Mouse (Mus musculus) adrenal gland (tissue): ENCODE measurements around the gene Igfbp2.

Experiments used
- intact Hi-C: fragments of 180-260 bp; cut with DNase I; formaldehyde crosslinking; loops from one replicate; pipeline ENCODE4 v1.15.1; 2025

The Igfbp2 gene

GRCm38 (mm10) chr1:72853759-72854158, 29.5 kb downstream of the Igfbp2 start:
- intact Hi-C loops: loop anchor here (5.0 kb wide), 1 partner anchor 541 kb away; no protein-coding TSS in a partner anchor

DNA sequence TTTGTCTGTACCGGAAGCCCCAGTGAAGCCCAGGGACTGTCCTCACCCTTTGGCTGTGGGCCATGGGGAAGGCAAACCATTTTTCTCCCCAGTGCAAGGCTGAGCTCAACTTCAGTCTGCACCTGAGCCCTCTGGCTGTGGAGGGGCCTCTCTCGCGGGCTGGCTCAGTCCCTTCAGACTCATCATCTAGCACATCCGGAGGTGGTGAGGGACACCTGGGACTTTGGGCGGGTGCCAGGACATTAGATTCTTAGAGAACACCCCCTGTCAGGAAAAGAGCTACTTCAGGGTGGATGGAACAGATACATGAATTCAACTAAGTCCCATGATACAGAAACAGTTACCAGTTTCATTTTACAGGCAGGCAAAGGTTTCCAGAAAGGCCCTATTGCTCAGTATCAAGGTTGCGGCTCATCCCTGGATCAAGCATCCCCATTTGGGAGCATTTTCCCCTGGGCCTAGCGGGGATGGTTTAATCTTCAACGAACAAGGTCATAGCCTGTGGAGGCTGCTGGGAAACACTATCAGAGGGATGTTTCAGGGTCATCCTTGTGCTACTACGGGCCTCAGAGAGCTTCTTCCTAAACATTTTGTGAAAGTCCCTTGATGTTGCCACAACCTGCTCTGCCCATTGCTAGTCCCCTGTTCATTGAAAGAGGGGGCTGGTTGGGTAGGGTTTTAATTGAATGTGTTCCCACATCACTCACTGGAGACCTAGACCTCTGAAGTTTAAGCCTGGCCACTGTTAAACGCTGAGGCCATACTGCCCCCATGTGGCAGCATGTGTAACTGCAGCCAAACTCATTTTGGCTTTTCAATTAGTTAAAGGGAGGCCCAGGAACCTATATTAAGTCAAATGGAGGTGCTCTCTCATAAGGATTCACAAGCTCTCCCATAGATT, 30.3 kb downstream of the Igfbp2 start:
- intact Hi-C loops: loop anchor here (1.0 to 5.0 kb wide), 2 partner anchors 134 to 542 kb away; no protein-coding TSS in a partner anchor

GRCm38 (mm10) chr1:72855729-72856128, 31.4 kb downstream of the Igfbp2 start:
- intact Hi-C loops: loop anchor here (1.0 kb wide), 1 partner anchor 135 kb away; no protein-coding TSS in a partner anchor

- intact Hi-C loops: no loop called here
Observed at GRCm38 (mm10) chr1:72856209-72856909, 32.1 kb downstream of the Igfbp2 start.

GRCm38 (mm10) chr1:72857142-72857541, 32.8 kb downstream of the Igfbp2 start:
- intact Hi-C loops: no loop called here

- intact Hi-C loops: no loop called here
Observed at GRCm38 (mm10) chr1:72857631-72858030, 33.3 kb downstream of the Igfbp2 start.

- intact Hi-C loops: no loop called here
Observed at GRCm38 (mm10) chr1:72858286-72858685, 34.0 kb downstream of the Igfbp2 start.

- intact Hi-C loops: no loop called here
Observed at GRCm38 (mm10) chr1:72858874-72859273, 34.6 kb downstream of the Igfbp2 start.

- intact Hi-C loops: no loop called here
Observed at GRCm38 (mm10) chr1:72859963-72860362, 35.7 kb downstream of the Igfbp2 start.

DNA sequence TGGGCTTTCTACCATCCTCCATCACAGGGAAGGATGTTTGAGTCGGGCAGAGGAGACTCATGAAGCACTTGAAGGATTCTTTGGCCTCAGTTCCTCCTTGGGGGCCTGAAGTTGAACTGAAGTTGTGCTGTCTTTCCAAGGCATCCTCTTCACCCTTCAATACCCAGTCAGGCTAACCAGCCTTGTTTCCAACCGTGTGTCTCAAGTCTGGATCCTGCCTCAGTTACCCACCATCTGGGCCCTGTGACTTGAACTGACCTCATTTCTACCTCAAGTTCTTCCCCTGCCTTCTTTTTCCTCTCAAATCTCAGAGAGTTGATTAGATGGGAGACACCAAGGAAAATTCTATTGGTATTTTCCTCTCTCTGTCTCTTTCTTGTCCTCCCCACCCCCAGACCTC, 36.2 kb downstream of the Igfbp2 start:
- intact Hi-C loops: no loop called here

GRCm38 (mm10) chr1:72861702-72862101, 37.4 kb downstream of the Igfbp2 start:
- intact Hi-C loops: no loop called here

GRCm38 (mm10) chr1:72862248-72862647, 37.9 kb downstream of the Igfbp2 start:
- intact Hi-C loops: no loop called here

- intact Hi-C loops: loop anchor here (2.0 kb wide), 1 partner anchor 963 kb away; no protein-coding TSS in a partner anchor
Observed at GRCm38 (mm10) chr1:72863692-72864091, 39.4 kb downstream of the Igfbp2 start.

DNA sequence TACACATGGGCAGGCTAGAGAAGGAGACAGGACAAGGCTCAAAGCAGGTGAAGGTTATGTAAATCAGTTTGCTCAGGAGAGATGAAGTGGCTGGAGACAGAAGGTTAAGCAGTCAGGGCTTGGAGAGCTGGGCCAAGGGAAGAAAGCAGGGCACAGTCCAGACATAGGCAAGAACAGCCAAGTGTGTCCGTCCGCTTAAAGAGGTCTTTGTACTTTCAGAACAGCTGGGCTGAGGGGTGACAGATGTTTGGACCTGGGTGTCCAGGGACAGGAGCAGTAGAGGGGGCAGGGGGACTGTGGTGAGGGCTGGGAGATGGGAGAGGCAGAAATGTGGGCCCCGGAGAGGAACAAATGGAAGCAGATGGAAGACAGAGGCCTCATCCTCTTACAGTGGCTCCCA, 40.0 kb downstream of the Igfbp2 start:
- intact Hi-C loops: loop anchor here (2.0 kb wide), 1 partner anchor 963 kb away; no protein-coding TSS in a partner anchor

DNA sequence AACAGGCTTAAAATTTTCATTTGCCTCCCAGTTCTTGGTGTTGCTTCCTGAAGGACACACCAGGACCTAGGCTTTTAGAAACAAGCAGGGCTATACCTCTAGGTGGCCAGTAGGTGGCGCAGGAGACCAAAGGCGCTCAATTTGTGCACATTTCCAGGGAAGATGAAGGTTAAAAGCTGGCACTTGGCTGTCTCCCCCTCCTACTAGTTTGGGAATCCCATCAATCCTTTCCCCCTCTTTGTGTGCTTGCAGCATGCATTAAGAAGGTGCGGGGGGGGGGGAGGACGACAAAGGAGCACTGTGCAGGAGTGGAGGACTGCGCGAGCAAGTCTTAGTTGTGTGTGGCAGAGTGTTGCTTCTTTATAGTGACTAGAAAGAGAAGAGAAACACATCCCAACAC, 41.6 kb downstream of the Igfbp2 start:
- intact Hi-C loops: loop anchor here (2.0 kb wide), 1 partner anchor 961 kb away; no protein-coding TSS in a partner anchor

DNA sequence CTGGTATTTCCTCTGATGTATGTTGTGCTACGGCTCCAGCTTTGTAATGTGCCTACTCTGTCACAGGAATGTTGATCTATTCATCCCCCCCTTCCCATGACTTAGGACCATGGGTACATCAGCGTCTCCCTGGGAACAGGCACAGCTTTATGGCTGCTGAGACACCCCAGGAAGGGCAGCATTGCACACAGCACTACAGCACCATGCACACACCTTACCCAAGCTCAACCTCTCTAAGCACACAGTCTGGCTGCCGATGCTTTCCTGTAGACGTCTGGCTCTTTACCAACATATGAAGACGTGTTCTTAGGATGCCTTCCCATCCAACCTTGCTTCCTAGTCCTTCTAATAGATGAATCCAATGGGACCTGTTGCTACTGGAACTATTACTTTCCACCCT, 42.1 kb downstream of the Igfbp2 start:
- intact Hi-C loops: no loop called here

DNA sequence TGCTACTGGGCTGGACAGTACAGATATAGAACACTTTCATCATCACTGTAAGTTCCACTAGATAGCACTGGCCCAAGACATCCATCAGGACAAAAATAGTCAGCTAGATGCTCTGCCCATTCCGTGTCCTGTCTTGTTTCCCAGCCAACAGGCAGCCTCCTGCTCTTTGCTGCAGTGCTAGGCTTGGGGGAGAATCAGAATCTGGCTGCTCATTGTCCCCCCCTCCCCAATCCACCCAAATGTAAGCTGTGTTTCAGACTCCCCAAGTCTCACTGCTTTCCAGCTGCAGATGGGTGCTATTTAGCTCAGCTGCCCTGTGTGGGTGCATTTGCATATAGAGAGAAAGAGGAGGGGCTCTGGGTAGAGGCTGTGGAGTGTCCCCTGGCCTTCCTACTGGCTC, 43.0 kb downstream of the Igfbp2 start:
- intact Hi-C loops: no loop called here

- intact Hi-C loops: no loop called here
Observed at GRCm38 (mm10) chr1:72868429-72869215, 44.3 kb downstream of the Igfbp2 start.

GRCm38 (mm10) chr1:72869275-72869674, 45.0 kb downstream of the Igfbp2 start:
- intact Hi-C loops: no loop called here

DNA sequence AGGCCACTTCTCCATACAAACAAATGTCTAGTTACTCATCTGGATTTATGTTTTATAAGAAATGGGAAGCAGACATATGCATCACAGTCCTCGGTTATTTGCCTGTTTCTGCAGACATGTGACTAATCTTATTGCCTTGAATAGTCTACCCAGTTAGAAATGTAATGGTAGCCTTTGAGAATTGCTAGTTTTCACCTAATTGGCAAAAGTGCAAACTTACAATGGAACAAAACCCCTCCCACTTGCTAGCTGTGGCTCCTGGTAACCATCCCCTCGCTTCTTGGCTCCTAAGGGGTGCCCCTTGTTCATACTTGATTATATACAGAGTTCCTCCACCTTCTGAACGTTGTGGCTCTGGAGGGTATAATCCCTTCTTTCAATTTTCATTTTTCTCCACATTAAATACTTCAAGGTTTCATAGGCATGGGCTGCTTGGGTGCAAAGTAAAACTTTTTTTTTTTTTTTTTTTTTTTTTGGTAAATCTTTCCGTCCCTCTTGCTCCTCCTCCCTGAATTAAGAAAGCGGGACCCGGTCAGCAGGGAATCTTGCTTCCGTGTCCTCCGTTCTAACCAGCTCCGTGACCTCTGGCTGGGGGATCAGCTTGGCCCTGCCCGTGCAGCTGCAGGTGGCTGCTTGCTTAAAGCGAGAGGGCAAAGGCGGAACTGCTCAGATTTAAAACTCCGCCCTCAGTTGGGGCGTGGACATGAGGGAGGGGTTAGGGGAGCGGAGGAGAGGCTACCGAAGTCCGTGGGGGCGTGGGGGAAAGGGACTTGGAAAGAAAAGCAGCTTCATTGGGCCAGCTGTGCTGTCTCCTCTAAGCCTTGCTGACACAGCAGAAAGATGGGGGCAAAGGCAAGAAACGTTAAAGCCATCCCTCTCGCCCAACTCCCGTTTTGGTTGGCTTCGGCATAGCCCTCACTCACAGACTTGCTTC, 45.6 kb downstream of the Igfbp2 start:
- intact Hi-C loops: no loop called here
